Mouse (Mus musculus) testis, postnatal 10 days (tissue): ENCODE data around the gene Map6.

Experiments used
- DNase-seq: peaks from one replicate; pipeline ENCODE4 v3.0.0; 2021; ENCODE audit warnings: low spot score

The Map6 gene

GRCm38 (mm10) chr7:99314565-99314964 lies 47.3 kb downstream of the Map6 start:
- no peak for DNase-seq

- DNase-seq: no peak
These were observed 49.0 kb downstream of the Map6 start for GRCm38 (mm10) chr7:99316207-99316606.

- DNase-seq: no peak
These were observed 50.2 kb downstream of the Map6 start for GRCm38 (mm10) chr7:99317475-99317874.

GRCm38 (mm10) chr7:99320524-99320923 lies 53.3 kb downstream of the Map6 start:
- DNase-seq: no peak

GRCm38 (mm10) chr7:99322691-99323320 lies 55.6 kb downstream of the Map6 start:
- no peak for DNase-seq

- no peak for DNase-seq
These were observed 56.1 kb downstream of the Map6 start for GRCm38 (mm10) chr7:99323321-99323700.

GRCm38 (mm10) chr7:99324810-99325209 lies 57.6 kb downstream of the Map6 start:
- DNase-seq: no peak

GRCm38 (mm10) chr7:99326128-99326527 lies 58.9 kb downstream of the Map6 start:
- DNase-seq: no peak

- DNase-seq: no peak
These were observed 61.6 kb downstream of the Map6 start for GRCm38 (mm10) chr7:99328847-99329246.

GRCm38 (mm10) chr7:99330012-99330411 lies 62.8 kb downstream of the Map6 start:
- DNase-seq: no peak

GRCm38 (mm10) chr7:99332774-99333480 lies 65.7 kb downstream of the Map6 start:
- peak; percentile 96 for DNase-seq

GRCm38 (mm10) chr7:99340736-99341135 lies 73.5 kb downstream of the Map6 start:
- DNase-seq: no peak

GRCm38 (mm10) chr7:99343577-99343976 lies 76.3 kb downstream of the Map6 start:
- DNase-seq: no peak

GRCm38 (mm10) chr7:99347268-99347667 lies 80.0 kb downstream of the Map6 start:
- DNase-seq: no peak

GRCm38 (mm10) chr7:99348883-99349282 lies 81.6 kb downstream of the Map6 start:
- DNase-seq: no peak

- DNase-seq: no peak
These were observed 82.8 kb downstream of the Map6 start for GRCm38 (mm10) chr7:99349782-99350720.

GRCm38 (mm10) chr7:99351104-99351801 lies 84.0 kb downstream of the Map6 start:
- DNase-seq: peak; percentile 60

GRCm38 (mm10) chr7:99351802-99352517 lies 84.7 kb downstream of the Map6 start:
- no peak for DNase-seq

GRCm38 (mm10) chr7:99352526-99353400 lies 85.5 kb downstream of the Map6 start, which contains the start of gene Serpinh1:
TSS of gene Serpinh1 (minus strand) at chr7:99353239.
- DNase-seq: peak; percentile 88

GRCm38 (mm10) chr7:99355731-99356131 lies 88.5 kb downstream of the Map6 start:
- peak; percentile 85 for DNase-seq
